9 mouse cellular contexts compared by ENCODE assay signal in genomic region chr8:34689049-34689824, GRCm38 (mm10).
DNase-seq lines count a peak whose midpoint lies in the region; ATAC-seq and TF ChIP-seq lines count a peak whose summit lies in the region.
"Had no signal": no experiment of that assay in that cellular context is flagged by ENCODE, and none has a peak within 500 bp of the region (broad histone marks: within the 10 kb centered on the region; RNA-seq: fewer than 3 reads in every experiment).

No protein-coding gene starts in this region.

- 0 out of 2 replicates have a peak, but pooled peaks have one; percentile 51 for ATAC-seq in kidney, embryonic 16.5 days (ENCODE audit: low FRiP score, low TSS enrichment)
- ATAC-seq in common myeloid progenitor, adult 5-6 weeks (replicated peaks; ENCODE audit: low read depth, poor library complexity, severe bottlenecking): peak; percentile 39
- peak; percentile 75 for ATAC-seq in intestine, embryonic 15.5 days
- ATAC-seq in midbrain, embryonic 16.5 days: 0 out of 2 replicates have a peak, but pooled peaks have one; percentile 23
- ATAC-seq: Patski had no signal

- intact Hi-C loops in heart, postnatal 36 days (cut with DNase I): no loop called here

- no peaks in the 10 kb centered on the region for H3K9me3 ChIP-seq in kidney, embryonic 16.5 days (ENCODE audit: low read length)
- no peaks in the 10 kb centered on the region for H3K9me3 ChIP-seq in intestine, embryonic 15.5 days
- H3K9me3 ChIP-seq in midbrain, embryonic 16.5 days (replicated peaks; ENCODE audit: control insufficient read depth, low read length, poor library complexity, severe bottlenecking): no peaks in the 10 kb centered on the region

- no peak for TF ChIP-seq POLR2A in kidney, adult 2 months (IDR thresholded peaks at IDR 0.05; ENCODE audit: low read depth, low read length)

- no peak overlapping the region for H3K27ac ChIP-seq in kidney, embryonic 16.5 days (ENCODE audit: low read length)
- H3K27ac ChIP-seq in kidney, adult 2 months (ENCODE audit: insufficient read depth, low read depth, low read length): no peak overlapping the region
- 0 out of 2 replicates have a peak overlapping the region, but pooled peaks have one; percentile 11 for H3K27ac ChIP-seq in intestine, embryonic 15.5 days
- peak overlapping the region; percentile 19; the same call in 1 of the 2 replicates for H3K27ac ChIP-seq in midbrain, embryonic 16.5 days (ENCODE audit: low read length)

- H3K4me1 ChIP-seq in kidney, embryonic 16.5 days (ENCODE audit: insufficient read depth, low read length): peaks cover 5% of the 10 kb centered on the region; the same call in 1 of the 2 replicates
- no peaks in the 10 kb centered on the region for H3K4me1 ChIP-seq in kidney, adult 2 months (ENCODE audit: control insufficient read depth, insufficient read depth, low read length)
- H3K4me1 ChIP-seq in intestine, embryonic 15.5 days (replicated peaks): 0 out of 2 replicates have a peak, but pooled peaks cover 2% of the 10 kb centered on the region
- peaks cover 14% of the 10 kb centered on the region for H3K4me1 ChIP-seq in midbrain, embryonic 16.5 days (ENCODE audit: control insufficient read depth, insufficient read depth, low read length)

- no peak for DNase-seq in kidney, adult 2 months
- no peak for DNase-seq in yolk sac, embryonic 10.5 days (ENCODE audit: low spot score)
- no peak for DNase-seq in embryo, embryonic 11 days
- DNase-seq in heart, postnatal 36 days: no peak

- H3K27me3 ChIP-seq in kidney, embryonic 16.5 days (ENCODE audit: insufficient read depth, low read length): peaks cover 3% of the 10 kb centered on the region; the same call in 1 of the 2 replicates
- H3K27me3 ChIP-seq in kidney, adult 2 months (replicated peaks; ENCODE audit: control insufficient read depth, insufficient read depth, low read length): no peaks in the 10 kb centered on the region
- no peaks in the 10 kb centered on the region for H3K27me3 ChIP-seq in intestine, embryonic 15.5 days (replicated peaks)
- H3K27me3 ChIP-seq in midbrain, embryonic 16.5 days (ENCODE audit: control insufficient read depth, insufficient read depth, low read depth, low read length): no peaks in the 10 kb centered on the region
- H3K27me3 ChIP-seq: Patski had no signal

- 14% methylated on average over 33 of the region's 33 CpGs for WGBS in kidney, embryonic 16.5 days
- 16% methylated on average over 33 of the region's 33 CpGs for WGBS in kidney, adult 2 months
- WGBS in intestine, embryonic 15.5 days: 24% methylated on average over 33 of the region's 33 CpGs
- WGBS in midbrain, embryonic 16.5 days: 12% methylated on average over 29 of the region's 33 CpGs

- TF ChIP-seq CTCF in kidney, adult 2 months (conservative IDR thresholded peaks at IDR 0.05; ENCODE audit: insufficient read depth, insufficient read length, low read depth, low read length): no peak

- 0 out of 2 replicates have a peak overlapping the region, but pooled peaks have one; percentile 25 for H3K9ac ChIP-seq in kidney, embryonic 16.5 days (replicated peaks; ENCODE audit: low read length)
- H3K9ac ChIP-seq in intestine, embryonic 15.5 days: peak overlapping the region; percentile 13
- H3K9ac ChIP-seq in midbrain, embryonic 16.5 days (ENCODE audit: low read depth, low read length): no peak overlapping the region; the same call in 1 of the 2 replicates

- H3K4me3 ChIP-seq in kidney, embryonic 16.5 days (ENCODE audit: low read length): peak overlapping the region; percentile 32
- no peak overlapping the region for H3K4me3 ChIP-seq in kidney, adult 2 months (ENCODE audit: insufficient read depth, low read depth, low read length)
- H3K4me3 ChIP-seq in intestine, embryonic 15.5 days (replicated peaks): peak overlapping the region; percentile 31
- H3K4me3 ChIP-seq in midbrain, embryonic 16.5 days (ENCODE audit: low read depth, low read length): peak overlapping the region; percentile 4; the same call in 1 of the 2 replicates

- H3K36me3 ChIP-seq in kidney, embryonic 16.5 days (ENCODE audit: insufficient read depth, low read length): no peaks in the 10 kb centered on the region
- H3K36me3 ChIP-seq in kidney, adult 2 months (ENCODE audit: control insufficient read depth, insufficient read depth, low read length): no peaks in the 10 kb centered on the region
- H3K36me3 ChIP-seq in intestine, embryonic 15.5 days: no peaks in the 10 kb centered on the region
- no peaks in the 10 kb centered on the region for H3K36me3 ChIP-seq in midbrain, embryonic 16.5 days (ENCODE audit: control insufficient read depth, insufficient read depth, low read length)

- peak overlapping the region; percentile 47 for H3K4me2 ChIP-seq in kidney, embryonic 16.5 days (replicated peaks; ENCODE audit: low read depth, low read length)
- H3K4me2 ChIP-seq in intestine, embryonic 15.5 days (replicated peaks): peak overlapping the region; percentile 56
- peak overlapping the region; percentile 44 for H3K4me2 ChIP-seq in midbrain, embryonic 16.5 days (ENCODE audit: low read length)

Comparison
In these comparisons a context has a peak if more than half of its experiments do, and no peak if none do; other contexts are left out.
1. ATAC-seq: peak in every context shown above with its lines; median percentile 75 in intestine, embryonic 15.5 days; 51 in kidney, embryonic 16.5 days; 39 in common myeloid progenitor, adult 5-6 weeks; 23 in midbrain, embryonic 16.5 days.
2. H3K27ac ChIP-seq: peak in intestine, embryonic 15.5 days (single experiment) and midbrain, embryonic 16.5 days (single experiment); none in kidney, embryonic 16.5 days (single experiment) and kidney, adult 2 months (single experiment).
3. Peak in every context shown above with its lines, with median percentiles within 50 percentile points of each other: H3K4me2 ChIP-seq.